Mouse (Mus musculus) cerebellum, adult 8-10 months (tissue): ENCODE data around the gene Slc30a4.

Experiments
- DNase-seq: peaks from one replicate; pipeline ENCODE4 v3.0.0; 2022

The Slc30a4 gene

DNA sequence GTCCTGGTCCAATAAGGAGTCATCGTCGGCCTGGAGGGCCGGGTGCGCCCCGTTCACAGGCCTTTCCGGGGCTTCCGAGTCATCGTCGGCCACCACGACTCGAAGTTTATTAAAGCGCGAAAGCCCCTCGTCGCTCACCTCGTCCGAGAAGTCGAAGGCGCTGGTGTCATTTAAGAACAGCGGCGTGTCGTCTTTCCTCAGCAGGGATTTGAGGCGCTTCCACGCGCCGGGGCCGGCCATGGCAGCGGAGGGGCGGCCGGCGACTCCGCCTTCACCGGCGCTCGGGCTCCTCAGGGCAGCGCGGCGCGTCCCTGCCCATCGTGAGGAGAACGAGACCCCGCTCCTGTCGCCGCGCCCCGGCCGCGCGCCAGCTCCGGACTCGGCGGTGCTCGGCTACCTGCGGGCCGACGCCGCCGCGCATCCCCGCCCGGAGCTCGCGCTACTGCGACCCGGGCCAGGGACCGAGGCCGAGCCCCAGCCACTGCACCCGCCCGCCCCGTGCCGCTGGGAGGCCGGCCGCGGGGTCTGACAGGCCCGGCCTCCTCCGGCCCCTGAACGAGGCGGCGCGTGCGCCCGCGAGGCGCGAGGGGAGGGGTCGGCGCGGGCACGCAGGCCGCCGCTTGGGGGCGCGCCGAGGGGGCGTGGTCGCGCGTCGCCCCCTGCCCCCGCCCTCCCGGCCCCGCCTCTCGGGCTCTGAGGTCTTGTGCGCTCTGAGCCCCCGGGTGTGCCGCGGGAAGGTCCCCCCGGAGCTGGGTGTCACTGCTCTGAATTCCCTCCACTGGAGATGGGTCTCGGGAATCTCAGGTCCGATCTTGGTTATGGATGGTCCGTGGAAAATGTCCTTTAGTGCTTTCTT, at the start of gene Slc30a4:
Slc30a4 (minus strand) TSS at position 483 of the 856 bp plus-strand sequence.
- peak; percentile 72 for DNase-seq

- DNase-seq, result no peak
Observed at GRCm38 (mm10) chr2:122746461-122746860, 44.0 kb upstream of the Slc30a4 start.

DNA sequence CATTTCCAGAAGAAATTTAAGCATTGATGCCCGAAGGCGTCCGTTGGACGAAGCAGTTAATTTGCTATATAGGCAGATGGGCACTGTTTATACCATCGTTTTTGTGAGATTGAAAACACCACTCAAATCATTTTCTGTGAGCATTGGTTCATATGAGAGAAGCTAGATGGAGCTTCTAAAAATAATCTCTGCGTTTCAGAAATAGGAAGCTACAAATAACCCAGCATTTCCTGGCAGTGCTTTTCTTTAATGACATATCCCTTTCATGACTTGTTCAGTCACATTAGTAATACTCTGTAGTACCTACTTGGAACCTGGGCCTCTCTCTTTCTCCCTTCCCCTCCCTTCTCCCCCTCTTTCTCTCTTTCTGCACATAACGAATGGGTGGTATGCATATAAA, 36.6 kb upstream of the Slc30a4 start:
- DNase-seq, result no peak

DNA sequence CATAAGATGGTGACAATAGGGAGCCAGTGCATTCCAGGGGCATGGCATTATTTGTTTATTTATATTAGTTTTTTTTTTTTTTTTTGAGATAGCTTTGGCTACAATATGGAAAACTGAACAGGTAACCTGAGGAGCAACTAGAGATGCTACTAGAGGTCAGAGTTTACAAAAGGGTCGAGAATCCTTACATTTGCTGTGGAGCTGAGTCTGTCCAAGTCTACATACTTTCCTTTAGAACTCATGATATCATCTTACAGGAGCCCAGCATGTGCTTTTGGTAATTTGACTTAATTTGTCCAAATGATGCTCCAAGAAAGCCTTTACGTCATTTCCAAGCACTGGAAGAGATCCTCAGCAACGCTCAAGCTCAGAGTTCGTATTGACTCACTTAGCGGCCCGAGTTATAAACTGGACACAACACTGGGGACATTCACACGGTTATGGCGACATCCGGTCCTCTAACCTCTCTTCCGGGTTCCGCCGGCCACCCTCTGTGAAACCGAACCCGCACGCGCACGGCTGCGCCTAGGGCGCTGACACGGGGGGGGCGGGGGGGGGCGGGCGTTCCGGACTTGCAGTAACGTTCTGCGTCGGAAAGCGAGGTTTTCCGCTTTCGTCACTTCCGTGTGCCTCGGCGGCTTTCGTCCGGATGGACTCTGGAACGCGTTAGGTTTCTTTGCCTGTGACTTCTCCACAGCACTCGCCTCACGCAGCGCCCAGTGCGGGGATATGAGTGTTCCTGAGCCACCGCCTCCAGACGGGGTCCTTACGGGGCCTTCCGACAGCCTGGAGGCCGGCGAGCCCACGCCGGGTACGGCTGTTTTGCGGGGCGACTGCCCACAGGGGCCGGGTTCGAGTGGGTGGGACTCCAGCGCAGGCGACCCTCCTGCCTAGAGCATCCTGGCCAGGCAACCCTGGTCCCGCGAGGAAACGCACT, 35.7 kb upstream of the Slc30a4 start, which contains the start of gene Bloc1s6:
Bloc1s6 (plus strand) TSS at position 610 of the 937 bp plus-strand sequence.
- DNase-seq, result peak; percentile 87

- no peak for DNase-seq
Observed at GRCm38 (mm10) chr2:122731456-122731855, 29.0 kb upstream of the Slc30a4 start.

- DNase-seq, result no peak
Observed at GRCm38 (mm10) chr2:122725604-122726003, 23.1 kb upstream of the Slc30a4 start.

DNA sequence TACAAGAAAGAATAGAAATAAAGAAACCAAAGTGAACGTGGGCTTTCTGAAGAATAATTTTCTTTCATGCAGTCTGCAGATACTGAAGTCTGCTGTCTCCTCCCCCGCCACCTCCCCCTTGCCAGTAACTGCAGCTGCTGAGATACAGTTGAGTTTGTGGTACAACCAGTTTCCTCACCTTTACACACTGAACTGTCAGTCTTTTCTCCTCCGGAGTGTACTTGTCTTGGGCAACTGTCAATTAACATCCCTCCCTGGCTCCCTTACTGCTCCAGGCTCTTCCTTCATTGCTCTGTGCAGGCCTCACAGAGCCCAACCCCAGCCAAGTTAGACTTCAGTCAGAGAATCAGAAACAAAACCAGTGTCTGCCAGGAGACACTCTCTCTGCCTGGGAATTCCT, 18.1 kb upstream of the Slc30a4 start:
- DNase-seq, result no peak

DNA sequence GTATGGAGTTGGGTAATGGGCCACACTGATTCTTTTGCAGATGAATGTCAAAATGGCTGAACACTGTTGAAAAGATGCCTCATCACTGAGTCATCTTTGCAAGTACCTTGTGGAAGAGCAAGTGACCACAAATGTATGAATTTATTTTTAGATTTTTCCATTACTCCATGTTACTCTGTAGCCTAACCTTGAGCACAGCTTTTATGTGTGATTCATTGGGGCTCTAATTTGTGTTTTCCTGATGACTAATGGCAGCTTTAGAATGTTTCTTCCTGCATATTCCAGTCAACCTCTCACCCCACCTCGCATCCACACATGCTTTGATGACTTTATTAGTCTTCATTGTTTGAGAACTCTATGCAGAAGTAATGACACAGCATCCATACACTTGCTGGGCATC, 16.8 kb upstream of the Slc30a4 start:
- no peak for DNase-seq

DNA sequence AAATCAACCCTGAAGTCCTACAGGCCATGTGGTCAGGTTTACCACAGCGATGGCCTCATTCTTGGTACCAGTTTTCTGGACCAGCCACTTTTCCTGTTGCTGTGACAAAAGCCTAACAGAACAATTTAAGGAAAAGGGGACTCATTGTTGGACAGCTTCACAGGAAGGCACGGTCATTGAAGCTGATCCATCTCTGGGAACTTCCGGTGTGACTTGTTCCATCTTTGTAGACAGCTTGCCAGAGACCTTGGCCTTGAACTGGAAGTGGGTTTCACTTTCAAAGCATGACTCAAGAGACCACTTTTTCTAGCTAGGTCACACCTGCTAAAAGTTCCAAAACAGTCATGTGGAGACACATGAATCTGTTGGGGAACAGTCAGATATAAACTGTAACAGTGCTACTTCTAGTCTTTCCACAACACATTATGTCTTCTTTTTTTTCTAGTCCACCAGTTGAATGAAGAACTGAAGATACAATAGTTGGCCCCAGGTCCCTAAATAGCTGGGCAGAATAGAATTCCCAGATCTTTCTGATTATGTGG, 13.9 kb upstream of the Slc30a4 start:
- DNase-seq, result no peak

DNA sequence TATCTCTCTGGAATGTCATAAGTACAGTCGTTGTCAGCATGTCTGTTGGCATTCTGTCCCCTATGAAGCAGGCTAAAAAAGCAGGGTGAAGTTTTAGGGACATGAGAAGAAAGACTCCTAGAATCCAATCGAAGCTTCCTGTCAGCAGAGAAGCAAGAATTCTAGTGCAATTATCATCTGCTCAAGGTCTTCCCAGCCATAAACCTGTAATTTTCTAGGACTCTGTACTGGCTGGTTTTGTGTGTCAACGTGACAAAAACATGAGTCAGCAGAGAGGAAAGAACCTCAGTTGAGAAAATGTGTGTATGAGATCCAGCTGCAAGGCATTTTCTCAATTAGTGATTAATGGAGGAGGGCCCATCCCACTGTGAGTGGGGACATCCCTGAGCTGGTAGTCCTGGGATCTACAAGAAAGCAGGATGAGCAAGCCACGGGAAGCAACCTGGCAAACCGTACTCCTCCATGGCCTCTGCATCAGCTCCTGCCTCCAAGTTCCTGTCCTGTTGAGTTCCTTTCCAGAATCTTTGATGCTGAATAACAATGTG, 12.8 kb upstream of the Slc30a4 start:
- DNase-seq, result no peak

DNA sequence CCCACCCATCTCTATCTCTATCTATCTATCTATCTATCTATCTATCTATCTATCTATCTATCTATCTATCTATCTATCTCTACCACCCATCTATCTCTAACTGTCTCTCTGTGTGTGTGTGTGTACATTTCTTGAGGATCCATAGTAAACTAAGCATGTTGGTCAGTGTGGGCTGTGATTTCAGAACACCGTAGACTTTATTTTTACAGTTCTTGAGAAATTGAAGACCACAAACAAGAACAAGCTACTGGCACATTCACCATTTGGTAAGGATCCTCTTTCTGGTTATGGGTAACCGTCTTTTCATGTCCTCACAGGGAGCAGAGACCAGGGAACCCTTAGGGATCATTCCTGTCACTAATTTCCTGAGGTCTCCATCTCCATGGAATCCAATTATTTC, 10.4 kb upstream of the Slc30a4 start:
- no peak for DNase-seq

GRCm38 (mm10) chr2:122711911-122712310, 9.4 kb upstream of the Slc30a4 start:
- no peak for DNase-seq

- DNase-seq, result no peak
Observed at GRCm38 (mm10) chr2:122709156-122709555, 6.7 kb upstream of the Slc30a4 start.

- DNase-seq, result no peak
Observed at GRCm38 (mm10) chr2:122708080-122708479, 5.6 kb upstream of the Slc30a4 start.

DNA sequence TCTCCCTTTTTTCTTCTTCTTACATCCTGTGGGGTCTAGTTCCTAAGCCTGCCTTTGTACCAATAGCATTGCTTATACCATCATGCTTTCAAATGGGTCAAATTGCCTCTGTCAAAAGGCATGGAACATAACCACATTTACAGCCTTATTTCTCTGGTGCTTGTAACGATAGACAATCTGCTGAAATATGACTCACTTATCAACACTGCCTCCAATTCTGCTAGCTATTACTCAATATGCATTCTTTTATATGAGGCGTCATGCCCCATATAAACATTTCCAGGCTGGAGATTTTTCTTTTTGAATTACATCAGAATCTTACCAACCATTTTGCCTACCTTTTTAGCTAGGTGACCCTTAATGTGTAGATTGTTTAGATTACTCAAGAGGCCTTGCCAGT, 2.1 kb upstream of the Slc30a4 start:
- no peak for DNase-seq

GRCm38 (mm10) chr2:122701871-122702180, 637 bp downstream of the Slc30a4 start:
- DNase-seq, result no peak

GRCm38 (mm10) chr2:122701012-122701411, 1.5 kb downstream of the Slc30a4 start:
- DNase-seq, result no peak

- no peak for DNase-seq
Observed at GRCm38 (mm10) chr2:122697526-122697925, 4.9 kb downstream of the Slc30a4 start.

- DNase-seq, result no peak
Observed at GRCm38 (mm10) chr2:122686665-122687064, 15.8 kb downstream of the Slc30a4 start.

DNA sequence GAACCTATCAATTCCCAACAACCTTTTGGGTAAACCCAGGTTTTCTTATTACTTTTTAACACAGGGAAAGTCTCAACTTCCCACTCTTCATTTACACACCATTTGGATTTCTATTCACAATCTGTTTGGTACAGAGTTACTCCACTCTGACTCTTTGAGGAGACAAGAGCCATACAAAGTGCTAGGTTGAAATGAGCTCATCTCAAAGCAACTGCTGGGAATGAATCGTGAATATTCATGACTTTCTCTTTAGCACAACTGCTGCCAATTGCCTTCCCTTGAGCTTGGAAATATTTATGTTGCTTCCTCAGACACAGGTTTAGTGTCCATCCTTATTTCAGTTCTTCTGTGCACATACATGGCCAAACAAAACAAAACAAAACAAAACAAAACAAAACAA, 18.8 kb downstream of the Slc30a4 start:
- DNase-seq, result no peak

- DNase-seq, result no peak
Observed at GRCm38 (mm10) chr2:122682520-122682919, 19.9 kb downstream of the Slc30a4 start.

DNA sequence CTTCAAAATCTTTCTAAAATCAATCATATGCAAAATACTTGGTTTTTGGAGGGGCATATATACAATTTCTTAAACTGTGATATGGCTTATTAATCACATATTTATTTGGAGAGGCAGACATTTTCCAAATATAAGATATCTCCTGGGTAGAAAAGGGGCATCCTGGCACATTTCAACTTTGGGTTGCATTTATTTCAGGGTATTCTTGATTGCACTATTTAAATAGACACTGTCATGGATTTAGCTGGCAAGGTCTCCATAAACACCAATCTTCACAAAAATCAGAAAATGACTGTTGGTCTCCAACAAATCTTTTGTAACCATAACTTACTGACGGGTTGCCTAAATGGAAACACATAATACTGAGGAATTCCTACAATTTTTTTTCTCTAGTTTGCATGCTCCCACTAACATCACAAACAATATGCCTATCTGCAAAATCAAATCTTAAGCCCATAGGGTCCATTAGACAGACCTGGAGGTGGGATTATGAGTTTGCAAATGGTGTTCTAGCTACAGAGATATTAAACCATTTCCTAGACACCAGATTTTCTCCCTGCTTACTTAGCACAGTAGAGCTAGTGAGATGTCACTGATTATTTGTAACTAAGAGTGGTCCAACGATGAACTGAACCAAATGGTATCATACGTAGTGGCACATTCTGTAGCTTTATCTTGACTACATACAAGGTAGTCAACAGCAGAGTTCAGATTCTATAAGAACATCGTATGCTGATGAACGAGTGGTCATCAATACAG, 20.9 kb downstream of the Slc30a4 start:
- DNase-seq, result no peak

GRCm38 (mm10) chr2:122675126-122675525, 27.3 kb downstream of the Slc30a4 start:
- no peak for DNase-seq
